Mouse (Mus musculus): ENCODE data around the gene F830045P16Rik. TPM values are rescaled to one million over a fixed set of nuclear protein-coding genes. Genes with fewer than 3 reads are reported as not detected.

Gene F830045P16Rik
- polyA plus RNA-seq, 1 experiment from 2014 or later = not detected

DNA sequence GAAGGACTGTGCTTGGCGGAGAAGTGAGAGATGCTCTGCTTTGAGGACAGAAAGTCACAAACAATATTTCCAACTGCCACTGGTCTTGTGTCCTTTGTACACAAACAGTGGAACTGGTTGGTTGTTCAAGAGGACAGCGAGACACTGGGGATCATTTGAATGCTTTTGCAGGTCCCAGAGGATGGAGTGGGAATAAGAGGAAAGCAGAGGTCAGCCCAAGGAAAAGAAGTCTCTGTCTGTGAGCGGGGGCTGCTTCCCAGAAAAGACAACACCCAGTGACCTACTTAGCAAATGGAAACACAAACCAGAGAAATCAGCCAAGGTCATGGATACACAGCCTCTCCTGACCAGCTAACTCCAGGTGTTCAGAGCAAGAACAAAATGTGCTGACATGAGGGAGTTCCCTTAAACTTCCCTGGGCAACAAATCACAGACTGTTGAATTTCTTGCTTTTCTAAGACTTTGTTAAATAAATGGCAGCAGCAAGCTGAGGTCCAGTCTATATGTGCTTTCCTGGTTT, 117.0 kb downstream of the F830045P16Rik start:
- WGBS = 85% methylated on average over 3 of the region's 3 CpGs
- no peak for ATAC-seq (ENCODE audit: insufficient number of reproducible peaks, insufficient read depth, low FRiP score, low read depth)
- Histone ChIP-seq H3K4me3 (ENCODE audit: low read depth, low read length) (no peak overlapping the region), H3K36me3 (ENCODE audit: control insufficient read depth, insufficient read depth, low read length) (no peaks in the 10 kb centered on the region), H3K9ac (replicated peaks; ENCODE audit: low read depth, low read length) (no peak overlapping the region), H3K4me1 (ENCODE audit: control insufficient read depth, insufficient read depth, low read length) (no peaks in the 10 kb centered on the region), H3K27me3 (ENCODE audit: control insufficient read depth, insufficient read depth, low read length) (no peaks in the 10 kb centered on the region), H3K4me2 (replicated peaks; ENCODE audit: low read depth, low read length) (no peak overlapping the region), H3K27ac (ENCODE audit: low read length) (no peak overlapping the region), H3K9me3 (ENCODE audit: control insufficient read depth, low read depth, low read length) (no peaks in the 10 kb centered on the region)

DNA sequence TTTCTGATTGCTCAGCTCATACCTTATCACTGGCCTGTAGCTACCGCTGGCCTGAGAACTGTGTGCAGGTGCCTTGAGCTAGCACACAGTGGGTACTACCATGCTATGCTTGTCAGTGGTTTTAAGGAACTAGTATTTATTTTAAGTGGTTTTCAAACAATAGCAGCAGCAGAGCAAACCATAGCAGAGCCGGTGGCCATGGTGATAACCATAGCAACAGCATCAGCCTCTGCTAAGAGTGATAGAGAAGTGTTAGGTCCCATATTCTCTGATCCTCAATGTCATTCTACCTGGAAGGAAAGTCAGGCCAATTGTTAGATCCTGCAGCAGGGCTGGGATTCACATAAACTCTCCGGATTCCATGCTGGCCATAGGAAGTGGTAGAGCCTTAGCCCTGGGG, 121.8 kb downstream of the F830045P16Rik start:
- Histone ChIP-seq H3K27ac (ENCODE audit: low read length) (no peak overlapping the region), H3K9ac (replicated peaks; ENCODE audit: low read depth, low read length) (no peak overlapping the region), H3K4me2 (replicated peaks; ENCODE audit: low read depth, low read length) (no peak overlapping the region), H3K27me3 (ENCODE audit: control insufficient read depth, insufficient read depth, low read length) (no peaks in the 10 kb centered on the region), H3K4me3 (ENCODE audit: low read depth, low read length) (no peak overlapping the region), H3K36me3 (ENCODE audit: control insufficient read depth, insufficient read depth, low read length) (no peaks in the 10 kb centered on the region), H3K9me3 (ENCODE audit: control insufficient read depth, low read depth, low read length) (no peaks in the 10 kb centered on the region), H3K4me1 (ENCODE audit: control insufficient read depth, insufficient read depth, low read length) (no peaks in the 10 kb centered on the region)
- no peak for ATAC-seq (ENCODE audit: insufficient number of reproducible peaks, insufficient read depth, low FRiP score, low read depth)
- 79% methylated on average over 3 of the region's 3 CpGs for WGBS

DNA sequence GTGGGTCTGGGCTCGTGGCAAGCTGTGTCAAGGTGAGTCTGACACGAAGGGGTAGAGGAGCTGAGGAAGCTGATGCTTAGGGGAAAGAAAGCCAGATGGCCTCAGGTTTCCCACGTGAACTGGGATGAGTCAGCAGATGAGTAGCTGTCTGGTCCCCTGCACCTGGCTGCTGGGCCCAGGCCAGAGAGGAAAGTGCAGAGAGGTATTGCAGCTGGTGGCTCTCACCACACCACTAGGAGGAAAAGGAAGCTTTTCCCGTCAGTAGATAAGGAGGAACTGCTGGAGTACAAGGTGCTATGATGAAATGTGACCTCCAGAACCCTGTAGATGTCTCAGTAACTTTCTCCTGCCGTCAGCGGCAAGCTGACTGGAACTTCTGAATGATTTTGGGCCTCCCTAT, 122.9 kb downstream of the F830045P16Rik start:
- no peak overlapping the region for H3K9ac ChIP-seq (replicated peaks; ENCODE audit: low read depth, low read length)
- H3K27me3 ChIP-seq (ENCODE audit: control insufficient read depth, insufficient read depth, low read length) = no peaks in the 10 kb centered on the region
- no peaks in the 10 kb centered on the region for H3K36me3 ChIP-seq (ENCODE audit: control insufficient read depth, insufficient read depth, low read length)
- H3K4me2 ChIP-seq (replicated peaks; ENCODE audit: low read depth, low read length) = no peak overlapping the region
- H3K27ac ChIP-seq (ENCODE audit: low read length) = no peak overlapping the region
- ATAC-seq (ENCODE audit: insufficient number of reproducible peaks, insufficient read depth, low FRiP score, low read depth) = no peak
- no peak overlapping the region for H3K4me3 ChIP-seq (ENCODE audit: low read depth, low read length)
- 49% methylated on average over 6 of the region's 6 CpGs for WGBS
- H3K9me3 ChIP-seq (ENCODE audit: control insufficient read depth, low read depth, low read length) = no peaks in the 10 kb centered on the region
- no peaks in the 10 kb centered on the region for H3K4me1 ChIP-seq (ENCODE audit: control insufficient read depth, insufficient read depth, low read length)

- H3K4me2 ChIP-seq (replicated peaks; ENCODE audit: low read depth, low read length) = no peak overlapping the region
- no peaks in the 10 kb centered on the region for H3K36me3 ChIP-seq (ENCODE audit: control insufficient read depth, insufficient read depth, low read length)
- 62% methylated on average over 3 of the region's 3 CpGs for WGBS
- H3K27me3 ChIP-seq (ENCODE audit: control insufficient read depth, insufficient read depth, low read length) = no peaks in the 10 kb centered on the region
- no peak overlapping the region for H3K4me3 ChIP-seq (ENCODE audit: low read depth, low read length)
- no peaks in the 10 kb centered on the region for H3K4me1 ChIP-seq (ENCODE audit: control insufficient read depth, insufficient read depth, low read length)
- H3K9me3 ChIP-seq (ENCODE audit: control insufficient read depth, low read depth, low read length) = no peaks in the 10 kb centered on the region
- no peak for ATAC-seq (ENCODE audit: insufficient number of reproducible peaks, insufficient read depth, low FRiP score, low read depth)
- H3K9ac ChIP-seq (replicated peaks; ENCODE audit: low read depth, low read length) = no peak overlapping the region
- H3K27ac ChIP-seq (ENCODE audit: low read length) = no peak overlapping the region
These were observed 124.8 kb downstream of the F830045P16Rik start for GRCm38 (mm10) chr2:129411651-129412050.

GRCm38 (mm10) chr2:129410344-129410743, 126.1 kb downstream of the F830045P16Rik start:
- Histone ChIP-seq H3K4me3 (ENCODE audit: low read depth, low read length) (no peak overlapping the region), H3K27ac (ENCODE audit: low read length) (no peak overlapping the region), H3K36me3 (ENCODE audit: control insufficient read depth, insufficient read depth, low read length) (no peaks in the 10 kb centered on the region), H3K9me3 (ENCODE audit: control insufficient read depth, low read depth, low read length) (no peaks in the 10 kb centered on the region), H3K4me2 (replicated peaks; ENCODE audit: low read depth, low read length) (no peak overlapping the region), H3K27me3 (ENCODE audit: control insufficient read depth, insufficient read depth, low read length) (no peaks in the 10 kb centered on the region), H3K9ac (replicated peaks; ENCODE audit: low read depth, low read length) (no peak overlapping the region), H3K4me1 (ENCODE audit: control insufficient read depth, insufficient read depth, low read length) (no peaks in the 10 kb centered on the region)
- ATAC-seq (ENCODE audit: insufficient number of reproducible peaks, insufficient read depth, low FRiP score, low read depth) = no peak
- 86% methylated on average over 7 of the region's 7 CpGs for WGBS

- Histone ChIP-seq H3K36me3 (ENCODE audit: control insufficient read depth, insufficient read depth, low read length) (no peaks in the 10 kb centered on the region), H3K9ac (replicated peaks; ENCODE audit: low read depth, low read length) (no peak overlapping the region), H3K27me3 (ENCODE audit: control insufficient read depth, insufficient read depth, low read length) (no peaks in the 10 kb centered on the region), H3K4me1 (ENCODE audit: control insufficient read depth, insufficient read depth, low read length) (no peaks in the 10 kb centered on the region), H3K4me2 (replicated peaks; ENCODE audit: low read depth, low read length) (no peak overlapping the region), H3K4me3 (ENCODE audit: low read depth, low read length) (no peak overlapping the region), H3K9me3 (ENCODE audit: control insufficient read depth, low read depth, low read length) (no peaks in the 10 kb centered on the region), H3K27ac (ENCODE audit: low read length) (no peak overlapping the region)
- ATAC-seq (ENCODE audit: insufficient number of reproducible peaks, insufficient read depth, low FRiP score, low read depth) = no peak
- WGBS = 18% methylated on average over 18 of the region's 18 CpGs
These were observed 127.9 kb downstream of the F830045P16Rik start for GRCm38 (mm10) chr2:129408476-129408875.

Other genes with a start within 250 kb of the F830045P16Rik start
- gene Ckap2l, start 239.4 kb downstream of the F830045P16Rik start, polyA plus RNA-seq (2014; fragmentation: Nextera tagmentation; extraction: Ambion mirVana) = 56.8 and 62.2 TPM in 2 replicates
- gene Il1a, start 226.6 kb downstream of the F830045P16Rik start, polyA plus RNA-seq (2014; fragmentation: Nextera tagmentation; extraction: Ambion mirVana) = not detected in 2 replicates
- 0.28 and 0.30 TPM in 2 replicates for gene Il1b, start 165.5 kb downstream of the F830045P16Rik start, polyA plus RNA-seq (2014; fragmentation: Nextera tagmentation; extraction: Ambion mirVana)
- 27.4 and 30.2 TPM in 2 replicates for gene Sirpa, start 56.2 kb upstream of the F830045P16Rik start, polyA plus RNA-seq (2014; fragmentation: Nextera tagmentation; extraction: Ambion mirVana)
- 0.28 TPM in 1 of 2 replicates, not detected in the other for gene Pdyn, start 163.2 kb upstream of the F830045P16Rik start, polyA plus RNA-seq (2014; fragmentation: Nextera tagmentation; extraction: Ambion mirVana)

All from stomach, embryonic 14.5 days (tissue).